8 mouse cellular contexts compared by ENCODE assay signal in genomic region chr11:49203129-49203768, GRCm38 (mm10). TPM values are rescaled to one million over a fixed set of nuclear protein-coding genes. Genes with fewer than 3 reads are reported as not detected.
DNase-seq lines count a peak whose midpoint lies in the region; ATAC-seq and TF ChIP-seq lines count a peak whose summit lies in the region.

Zfp62 (plus strand) TSS chr11:49203292.

- TF ChIP-seq CTCF in liver, embryonic 14.5 days (IDR thresholded peaks at IDR 0.05; ENCODE audit: low read depth), result no peak; the same call in 1 of the 2 replicates
- no peak; the same call in 1 of the 2 replicates for TF ChIP-seq CTCF in stomach, postnatal 0 days (IDR thresholded peaks at IDR 0.05; ENCODE audit: low read depth)

- H3K36me3 ChIP-seq in heart, embryonic 15.5 days, result no peaks in the 10 kb centered on the region
- H3K36me3 ChIP-seq in liver, embryonic 14.5 days (replicated peaks; ENCODE audit: control insufficient read depth, insufficient read depth, low read depth), result no peaks in the 10 kb centered on the region
- no peaks in the 10 kb centered on the region for H3K36me3 ChIP-seq in neural tube, embryonic 11.5 days (ENCODE audit: control insufficient read depth, insufficient read depth, low read length)
- H3K36me3 ChIP-seq in stomach, postnatal 0 days (ENCODE audit: control insufficient read depth, insufficient read depth, low read length), result no peaks in the 10 kb centered on the region

- no peaks in the 10 kb centered on the region for H3K9me3 ChIP-seq in heart, embryonic 15.5 days (replicated peaks)
- H3K9me3 ChIP-seq in liver, embryonic 14.5 days (ENCODE audit: control insufficient read depth, low read length), result no peaks in the 10 kb centered on the region
- H3K9me3 ChIP-seq in neural tube, embryonic 11.5 days (ENCODE audit: control insufficient read depth, low read length), result no peaks in the 10 kb centered on the region
- H3K9me3 ChIP-seq in stomach, postnatal 0 days (ENCODE audit: control insufficient read depth, low read length), result no peaks in the 10 kb centered on the region

- H3K27ac ChIP-seq in brown adipose tissue, adult 24 weeks (replicated peaks; ENCODE audit: low read depth, low read length), result peak within 1 kb of the TSS; percentile 100
- H3K27ac ChIP-seq in heart, embryonic 15.5 days, result peak within 1 kb of the TSS; percentile 99
- peak within 1 kb of the TSS; percentile 94 for H3K27ac ChIP-seq in liver, embryonic 14.5 days
- H3K27ac ChIP-seq in neural tube, embryonic 11.5 days (ENCODE audit: low read depth, low read length), result peak within 1 kb of the TSS; percentile 99
- H3K27ac ChIP-seq in stomach, postnatal 0 days (replicated peaks), result peak within 1 kb of the TSS; percentile 99

- peak within 1 kb of the TSS; percentile 82 for H3K4me2 ChIP-seq in heart, embryonic 15.5 days
- peak within 1 kb of the TSS; percentile 93 for H3K4me2 ChIP-seq in liver, embryonic 14.5 days (ENCODE audit: low read depth)
- H3K4me2 ChIP-seq in neural tube, embryonic 11.5 days (ENCODE audit: low read depth), result peak within 1 kb of the TSS; percentile 88
- H3K4me2 ChIP-seq in stomach, postnatal 0 days (replicated peaks; ENCODE audit: low read depth), result peak within 1 kb of the TSS; percentile 83

- peak within 1 kb of the TSS; percentile 89 for H3K4me3 ChIP-seq in brown adipose tissue, adult 24 weeks (ENCODE audit: insufficient read depth, low read depth, low read length)
- H3K4me3 ChIP-seq in heart, embryonic 15.5 days, result peak within 1 kb of the TSS; percentile 76
- peak within 1 kb of the TSS; percentile 88 to 90 for H3K4me3 ChIP-seq in liver, embryonic 14.5 days (ENCODE audit: insufficient read depth in 1 of 2, low read depth in 2 of 2, low read length in 2 of 2)
- peak within 1 kb of the TSS; percentile 87 for H3K4me3 ChIP-seq in neural tube, embryonic 11.5 days (ENCODE audit: low read depth, low read length)
- peak within 1 kb of the TSS; percentile 85 for H3K4me3 ChIP-seq in stomach, postnatal 0 days (ENCODE audit: low read depth, low read length)

- H3K9ac ChIP-seq in heart, embryonic 15.5 days, result peak within 1 kb of the TSS; percentile 84
- peak within 1 kb of the TSS; percentile 96 for H3K9ac ChIP-seq in liver, embryonic 14.5 days (replicated peaks)
- H3K9ac ChIP-seq in neural tube, embryonic 11.5 days (ENCODE audit: low read length), result peak within 1 kb of the TSS; percentile 99
- peak within 1 kb of the TSS; percentile 93 for H3K9ac ChIP-seq in stomach, postnatal 0 days (ENCODE audit: low read length)

- under 1% methylated on average over 47 of the region's 47 CpGs for whole genome bisulfite sequencing in heart, embryonic 15.5 days
- under 1% methylated on average over 45 of the region's 47 CpGs for WGBS in liver, embryonic 14.5 days (ENCODE audit: insufficient replicate concordance)
- under 1% methylated on average over 45 of the region's 47 CpGs for WGBS in neural tube, embryonic 11.5 days
- WGBS in stomach, postnatal 0 days, result under 1% methylated on average over 47 of the region's 47 CpGs

- H3K4me1 ChIP-seq in brown adipose tissue, adult 24 weeks (ENCODE audit: control insufficient read depth, insufficient read depth, insufficient read length, low read length), result peaks cover 6% of the 10 kb centered on the region; the same call in 1 of the 2 replicates
- H3K4me1 ChIP-seq in heart, embryonic 15.5 days (replicated peaks), result peaks cover 16% of the 10 kb centered on the region
- H3K4me1 ChIP-seq in liver, embryonic 14.5 days (replicated peaks; ENCODE audit: control insufficient read depth in 2 of 2, insufficient read depth in 2 of 2, low read length in 1 of 2), result peaks cover 31 to 36% of the 10 kb centered on the region in 2 experiments
- peaks cover 4% of the 10 kb centered on the region; the same call in 1 of the 2 replicates for H3K4me1 ChIP-seq in neural tube, embryonic 11.5 days (ENCODE audit: control insufficient read depth, insufficient read depth, low read length)
- H3K4me1 ChIP-seq in stomach, postnatal 0 days (replicated peaks; ENCODE audit: control insufficient read depth, insufficient read depth), result peaks cover 4% of the 10 kb centered on the region; the same call in 1 of the 2 replicates

- peak; percentile 95 for DNase-seq in CD4-positive, CD25-positive, alpha-beta regulatory T cell, adult 2 months (ENCODE audit: low read depth, low spot score)
- peak; percentile 76 for DNase-seq in fibroblast of lung, adult 2 months (ENCODE audit: low read depth)
- DNase-seq in kidney, postnatal 25 days, result peak; percentile 96 to 98
- peak; percentile 83 to 87 (median 85) for DNase-seq in liver, embryonic 14.5 days (ENCODE audit: low read depth in 3 of 3, low spot score in 3 of 3)
- DNase-seq in neural tube, embryonic 11.5 days (ENCODE audit: low spot score), result peak; percentile 95
- peak; percentile 96 for DNase-seq in stomach, postnatal 0 days (ENCODE audit: low spot score)

- peak; percentile 93 for ATAC-seq in heart, embryonic 15.5 days (replicated peaks; ENCODE audit: insufficient number of reproducible peaks, insufficient read depth, low FRiP score, low read depth)
- ATAC-seq in liver, embryonic 14.5 days (ENCODE audit: insufficient read depth), result peak; percentile 91
- peak; percentile 91 for ATAC-seq in neural tube, embryonic 11.5 days (ENCODE audit: insufficient read depth, low FRiP score, low TSS enrichment)
- ATAC-seq in stomach, postnatal 0 days (ENCODE audit: low FRiP score, low TSS enrichment), result peak; percentile 96

- no peaks in the 10 kb centered on the region for H3K27me3 ChIP-seq in heart, embryonic 15.5 days
- H3K27me3 ChIP-seq in liver, embryonic 14.5 days (ENCODE audit: control insufficient read depth, insufficient read depth, low read length), result no peaks in the 10 kb centered on the region
- no peaks in the 10 kb centered on the region for H3K27me3 ChIP-seq in neural tube, embryonic 11.5 days (ENCODE audit: control insufficient read depth, insufficient read depth, low read length)
- H3K27me3 ChIP-seq in stomach, postnatal 0 days (ENCODE audit: control insufficient read depth, insufficient read depth, low read length), result no peaks in the 10 kb centered on the region

- peak; percentile 50 for TF ChIP-seq EP300 in liver, embryonic 14.5 days (IDR thresholded peaks at IDR 0.05; ENCODE audit: low read depth)
- peak; percentile 54 for TF ChIP-seq EP300 in stomach, postnatal 0 days (optimal IDR thresholded peaks at IDR 0.05)

RNA-seq across cellular contexts. Expression of gene Zfp62, which starts in this region (rescaled TPM):
- polyA plus RNA-seq in brown adipose tissue, adult 24 weeks (2012; ENCODE audit: insufficient read depth, insufficient read length, missing spikeins), result 10.4 and 14.4 TPM in 2 replicates
- 24.2 and 26.6 TPM in 2 replicates for polyA plus RNA-seq in heart, embryonic 15.5 days (2015; fragmentation: Nextera tagmentation; extraction: Ambion mirVana)
- 3.1 and 5.2 TPM in 2 replicates for polyA plus RNA-seq in liver, embryonic 14.5 days (2012; rRNA removed)
- polyA plus RNA-seq in liver, embryonic 14.5 days (2014; fragmentation: Nextera tagmentation; extraction: Ambion mirVana), result 10.6 and 11.4 TPM in 2 replicates
- 57.2 and 62.5 TPM in 2 replicates for polyA plus RNA-seq in neural tube, embryonic 11.5 days (2014; fragmentation: Nextera tagmentation; extraction: Ambion mirVana)
- polyA plus RNA-seq in stomach, postnatal 0 days (2015; fragmentation: Nextera tagmentation; extraction: Ambion mirVana), result 9.9 and 10.0 TPM in 2 replicates

Comparison
In these comparisons a context has a peak if more than half of its experiments do, and no peak if none do; other contexts are left out.
1. Peak in every context shown above with its lines: DNase-seq, ATAC-seq, H3K4me3 ChIP-seq and H3K27ac ChIP-seq.